Mouse (Mus musculus): ENCODE results near the gene Ddhd1.

GRCm38 (mm10) chr14:45632756-45633537 is 25.0 kb downstream of the Ddhd1 start:
- TF ChIP-seq CTCF (conservative IDR thresholded peaks at IDR 0.05; ENCODE audit: low read length) (no peak), NANOG (IDR thresholded peaks at IDR 0.05; ENCODE audit: borderline replicate concordance, low read length) (no peak), POU5F1 (IDR thresholded peaks at IDR 0.05; ENCODE audit: borderline replicate concordance, low read length) (no peak)

Measured in E14TG2a.4 (cell line).